Comparison of ENCODE assay signal across 14 mouse cellular contexts in genomic region chr1:170576728-170577065, GRCm38 (mm10). TPM values are rescaled to one million over a fixed set of nuclear protein-coding genes. Genes with fewer than 3 reads are reported as not detected.
DNase-seq lines count a peak whose midpoint lies in the region; ATAC-seq lines count a peak whose summit lies in the region.
"Had no signal": no experiment of that assay in that cellular context is flagged by ENCODE, and none has a peak within 500 bp of the region (broad histone marks: within the 10 kb centered on the region; RNA-seq: fewer than 3 reads in every experiment).

No protein-coding gene starts in this region.

- peaks cover 40% of the 10 kb centered on the region for H3K4me1 ChIP-seq in forebrain, embryonic 10.5 days
- peaks cover 13% of the 10 kb centered on the region; the same call in 1 of the 2 replicates for H3K4me1 ChIP-seq in forebrain, embryonic 15.5 days
- peaks cover 40% of the 10 kb centered on the region for H3K4me1 ChIP-seq in liver, embryonic 13.5 days (replicated peaks)
- H3K4me1 ChIP-seq in liver, embryonic 11.5 days (replicated peaks; ENCODE audit: control insufficient read depth, insufficient read depth, low read length), result peaks cover 3% of the 10 kb centered on the region; the same call in 1 of the 2 replicates

- H3K27ac ChIP-seq in forebrain, embryonic 10.5 days, result peak overlapping the region; percentile 48; the same call in 1 of the 2 replicates
- no peak overlapping the region for H3K27ac ChIP-seq in forebrain, embryonic 15.5 days (replicated peaks)
- H3K27ac ChIP-seq in liver, embryonic 13.5 days, result no peak overlapping the region
- no peak overlapping the region for H3K27ac ChIP-seq in liver, embryonic 11.5 days (ENCODE audit: low read depth, low read length)
- H3K27ac ChIP-seq: limb, embryonic 15.5 days had no signal

- no peaks in the 10 kb centered on the region; the same call in 1 of the 2 replicates for H3K36me3 ChIP-seq in forebrain, embryonic 10.5 days (replicated peaks)
- H3K36me3 ChIP-seq in forebrain, embryonic 15.5 days, result no peaks in the 10 kb centered on the region
- no peaks in the 10 kb centered on the region for H3K36me3 ChIP-seq in liver, embryonic 13.5 days
- H3K36me3 ChIP-seq in liver, embryonic 11.5 days (ENCODE audit: control insufficient read depth, insufficient read depth, low read length), result no peaks in the 10 kb centered on the region
- H3K36me3 ChIP-seq: limb, embryonic 15.5 days had no signal

- H3K9me3 ChIP-seq in forebrain, embryonic 10.5 days, result no peaks in the 10 kb centered on the region; the same call in 1 of the 2 replicates
- no peaks in the 10 kb centered on the region for H3K9me3 ChIP-seq in forebrain, embryonic 15.5 days
- H3K9me3 ChIP-seq in liver, embryonic 13.5 days (replicated peaks), result peaks cover 7% of the 10 kb centered on the region; the same call in 1 of the 2 replicates
- H3K9me3 ChIP-seq in liver, embryonic 11.5 days (ENCODE audit: control insufficient read depth, low read length), result peaks cover 2% of the 10 kb centered on the region; the same call in 1 of the 2 replicates
- H3K9me3 ChIP-seq: limb, embryonic 15.5 days had no signal

- H3K9ac ChIP-seq in forebrain, embryonic 15.5 days (replicated peaks), result no peak overlapping the region
- no peak overlapping the region for H3K9ac ChIP-seq in liver, embryonic 13.5 days
- H3K9ac ChIP-seq in liver, embryonic 11.5 days (ENCODE audit: low read depth, low read length), result no peak overlapping the region
- H3K9ac ChIP-seq: limb, embryonic 15.5 days had no signal

- no peak for ATAC-seq in forebrain, embryonic 15.5 days (replicated peaks)
- ATAC-seq in liver, embryonic 13.5 days (ENCODE audit: low read depth), result peak; percentile 17; the same call in 1 of the 2 replicates
- ATAC-seq in liver, embryonic 11.5 days (replicated peaks; ENCODE audit: low FRiP score), result no peak
- peak; percentile 43 for ATAC-seq in megakaryocyte, adult 5-6 weeks (ENCODE audit: poor library complexity, severe bottlenecking)
- no peak for ATAC-seq in activated CD4-positive, CD25-positive, alpha-beta regulatory T cell, adult 4 months
- ATAC-seq: inflammation-experienced regulatory T-cells, adult 6 months had no signal

- 23% methylated on average over 6 of the region's 6 CpGs for WGBS in forebrain, embryonic 10.5 days
- WGBS in forebrain, embryonic 15.5 days, result 18% methylated on average over 6 of the region's 6 CpGs
- WGBS in liver, embryonic 13.5 days (ENCODE audit: insufficient replicate concordance), result 50% methylated on average over 6 of the region's 6 CpGs
- WGBS in liver, embryonic 11.5 days, result 48% methylated on average over 6 of the region's 6 CpGs

- H3K27me3 ChIP-seq in forebrain, embryonic 10.5 days (ENCODE audit: poor library complexity, severe bottlenecking), result no peaks in the 10 kb centered on the region
- H3K27me3 ChIP-seq in forebrain, embryonic 15.5 days, result no peaks in the 10 kb centered on the region
- peaks cover 3% of the 10 kb centered on the region; the same call in 1 of the 2 replicates for H3K27me3 ChIP-seq in liver, embryonic 13.5 days
- no peaks in the 10 kb centered on the region for H3K27me3 ChIP-seq in liver, embryonic 11.5 days (replicated peaks; ENCODE audit: control insufficient read depth, insufficient read depth, low read length)
- H3K27me3 ChIP-seq: limb, embryonic 15.5 days had no signal

- H3K4me3 ChIP-seq in forebrain, embryonic 10.5 days, result no peak overlapping the region
- no peak overlapping the region for H3K4me3 ChIP-seq in forebrain, embryonic 15.5 days
- H3K4me3 ChIP-seq in liver, embryonic 13.5 days (replicated peaks), result no peak overlapping the region
- no peak overlapping the region for H3K4me3 ChIP-seq in liver, embryonic 11.5 days (ENCODE audit: low read depth, low read length)
- H3K4me3 ChIP-seq: limb, embryonic 15.5 days had no signal

- no peak for DNase-seq in forebrain, embryonic 10.5 days (ENCODE audit: extremely low spot score, low spot score)
- DNase-seq in liver, embryonic 13.5 days, result no peak
- DNase-seq in liver, embryonic 11.5 days (ENCODE audit: low spot score), result no peak
- peak; percentile 58 for DNase-seq in retina, postnatal 1 day
- DNase-seq in left cerebral cortex, postnatal 36 days (ENCODE audit: low spot score in 2 of 2), result no peak
- DNase-seq: adrenal gland, postnatal 25 days; gastrocnemius, postnatal 10 days; kidney, postnatal 25 days; layer of hippocampus, postnatal 36 days had no signal

- intact Hi-C loops in left cerebral cortex, postnatal 36 days (cut with DNase I), result no loop called here

- H3K4me2 ChIP-seq in forebrain, embryonic 15.5 days (replicated peaks), result no peak overlapping the region
- no peak overlapping the region for H3K4me2 ChIP-seq in liver, embryonic 13.5 days
- H3K4me2 ChIP-seq in liver, embryonic 11.5 days, result no peak overlapping the region
- H3K4me2 ChIP-seq: limb, embryonic 15.5 days had no signal

RNA-seq across cellular contexts. Expression of gene Nos1ap, which starts 13.0 kb away (rescaled TPM):
- 9.8 and 10.5 TPM in 2 replicates for polyA plus RNA-seq in forebrain, embryonic 10.5 days (2016; fragmentation: Nextera tagmentation; extraction: Ambion mirVana)
- 25.4 and 27.0 TPM in 2 replicates for polyA plus RNA-seq in forebrain, embryonic 15.5 days (2015; fragmentation: Nextera tagmentation; extraction: Ambion mirVana)
- 3.1 and 3.7 TPM in 2 replicates for polyA plus RNA-seq in liver, embryonic 13.5 days (2015; fragmentation: Nextera tagmentation; extraction: Ambion mirVana)
- 8.6 and 8.8 TPM in 2 replicates for polyA plus RNA-seq in liver, embryonic 11.5 days (2014; fragmentation: Nextera tagmentation; extraction: Ambion mirVana)
- total RNA-seq in megakaryocyte, adult 5-6 weeks (2015), result 9.8 and 11.6 TPM in 2 replicates
- total RNA-seq in megakaryocyte, adult 5-6 weeks (2017), result 2.5 and 3.0 TPM in 2 replicates
- total RNA-seq in left cerebral cortex, postnatal 36 days (2021), result 100 to 1,000 TPM; 190 to 195 TPM
- polyA plus RNA-seq in activated CD4-positive, CD25-positive, alpha-beta regulatory T cell, adult 4 months (2017; shearing (Covaris generic)), result not detected
- polyA plus RNA-seq: inflammation-experienced regulatory T-cells, adult 6 months had no signal

Comparison
In these comparisons a context has a peak if more than half of its experiments do, and no peak if none do; other contexts are left out.
1. ATAC-seq: peak in liver, embryonic 13.5 days (single experiment) and megakaryocyte, adult 5-6 weeks (single experiment); none in forebrain, embryonic 15.5 days (single experiment), liver, embryonic 11.5 days (single experiment) and activated CD4-positive, CD25-positive, alpha-beta regulatory T cell, adult 4 months (single experiment).